In genomic region chr15:81366241-81366640, GRCm38 (mm10) we compare ENCODE assay signal across 39 mouse cellular contexts. TPM values are rescaled to one million over a fixed set of nuclear protein-coding genes. Genes with fewer than 3 reads are reported as not detected.
"Had no signal": no experiment of that assay in that cellular context is flagged by ENCODE, and none has a peak within 500 bp of the region (broad histone marks: within the 10 kb centered on the region; RNA-seq: fewer than 3 reads in every experiment).

No protein-coding gene starts in this region.

- H3K4me1 ChIP-seq: midbrain, embryonic 15.5 days had no signal

- H3K4me3 ChIP-seq: limb, embryonic 10.5 days; limb, embryonic 12.5 days; limb, embryonic 13.5 days; limb, embryonic 15.5 days; liver, embryonic 12.5 days; liver, embryonic 13.5 days; liver, embryonic 15.5 days; lung, embryonic 15.5 days; megakaryocyte, embryonic 14.5 days; midbrain, embryonic 10.5 days; midbrain, embryonic 12.5 days; midbrain, embryonic 13.5 days; midbrain, embryonic 15.5 days; myocyte; neural tube, embryonic 12.5 days; neural tube, embryonic 13.5 days had no signal

- H3K9me3 ChIP-seq: limb, embryonic 10.5 days; limb, embryonic 12.5 days; limb, embryonic 13.5 days; limb, embryonic 15.5 days; liver, embryonic 12.5 days; liver, embryonic 13.5 days; liver, embryonic 15.5 days; lung, embryonic 15.5 days; megakaryocyte, embryonic 14.5 days; midbrain, embryonic 10.5 days; midbrain, embryonic 12.5 days; midbrain, embryonic 13.5 days; midbrain, embryonic 15.5 days; neural tube, embryonic 12.5 days; neural tube, embryonic 13.5 days had no signal

- H3K27ac ChIP-seq: limb, embryonic 10.5 days; limb, embryonic 12.5 days; limb, embryonic 13.5 days; limb, embryonic 15.5 days; liver, embryonic 12.5 days; liver, embryonic 14.5 days; liver, embryonic 15.5 days; lung, embryonic 15.5 days; macrophage; midbrain, embryonic 10.5 days; midbrain, embryonic 12.5 days; midbrain, embryonic 13.5 days; midbrain, embryonic 15.5 days; neural tube, embryonic 12.5 days; neural tube, embryonic 13.5 days had no signal

- ATAC-seq: liver, embryonic 12.5 days; liver, postnatal 0 days; lung, postnatal 0 days; midbrain, embryonic 13.5 days; midbrain, embryonic 15.5 days; midbrain, embryonic 16.5 days had no signal

- DNase-seq: left cerebral cortex, postnatal 4 days; liver, embryonic 13.5 days; liver, postnatal 0 days; lung, adult 18-20 months; lung, adult 2 months; lung, embryonic 14.5 days; lung, postnatal 10 days; lung, postnatal 14 days; lung, postnatal 36 days; lung, postnatal 4 days; midbrain, embryonic 14.5 days had no signal

- H3K27me3 ChIP-seq: limb, embryonic 12.5 days; limb, embryonic 13.5 days; limb, embryonic 15.5 days; liver, embryonic 12.5 days; liver, embryonic 13.5 days; liver, embryonic 15.5 days; lung, embryonic 15.5 days; megakaryocyte, embryonic 14.5 days; midbrain, embryonic 12.5 days; midbrain, embryonic 13.5 days; midbrain, embryonic 15.5 days; neural tube, embryonic 12.5 days; neural tube, embryonic 13.5 days had no signal

- H3K4me2 ChIP-seq: limb, embryonic 12.5 days; limb, embryonic 13.5 days; limb, embryonic 15.5 days; liver, embryonic 11.5 days; liver, embryonic 12.5 days; liver, embryonic 13.5 days; liver, embryonic 15.5 days; lung, embryonic 14.5 days; lung, embryonic 15.5 days; midbrain, embryonic 11.5 days; midbrain, embryonic 12.5 days; midbrain, embryonic 13.5 days; midbrain, embryonic 15.5 days; neural tube, embryonic 12.5 days; neural tube, embryonic 13.5 days had no signal

- H3K9ac ChIP-seq: limb, embryonic 12.5 days; limb, embryonic 13.5 days; limb, embryonic 15.5 days; liver, embryonic 12.5 days; liver, embryonic 13.5 days; liver, embryonic 14.5 days; liver, embryonic 15.5 days; liver, postnatal 0 days; lung, embryonic 14.5 days; lung, embryonic 15.5 days; midbrain, embryonic 12.5 days; midbrain, embryonic 13.5 days; midbrain, embryonic 15.5 days; neural tube, embryonic 12.5 days; neural tube, embryonic 13.5 days had no signal

RNA-seq across cellular contexts. Expression of gene Dnajb7, which starts 41.9 kb away (rescaled TPM):
- total RNA-seq: left cerebral cortex, postnatal 10 days; left cerebral cortex, postnatal 14 days; left cerebral cortex, postnatal 25 days; left cerebral cortex, postnatal 36 days; megakaryocyte progenitor cell, adult 5-6 weeks; megakaryocyte-erythroid progenitor cell, adult 5-6 weeks; midbrain, postnatal 0 days had no signal
- polyA plus RNA-seq: lung, adult 2 months had no signal
